Mouse (Mus musculus) brown adipose tissue, adult 24 weeks (tissue): ENCODE data around the gene Dnajc6. TPM values are rescaled to one million over a fixed set of nuclear protein-coding genes. Genes with fewer than 3 reads are reported as not detected.

Source experiments
- H3K27ac ChIP-seq: fragments of 200-500 bp; replicated peaks from 2 replicates; pipeline ENCODE4 v1.5.1; 2012; ENCODE audit warnings: low read depth, mild to moderate bottlenecking, low read length
- H3K4me1 ChIP-seq: fragments of 200-500 bp; 2 replicates; pipeline ENCODE4 v1.6.1; 2012; ENCODE audit warnings: low read length, mixed read lengths; ENCODE audit not compliant: control insufficient read depth, insufficient read depth, insufficient read length
- H3K4me3 ChIP-seq: fragments of 200-500 bp; 2 replicates; pipeline ENCODE4 v1.5.1; 2012; ENCODE audit warnings: low read depth, mild to moderate bottlenecking, low read length, moderate library complexity; ENCODE audit not compliant: insufficient read depth
- polyA plus RNA-seq: library from polyadenylated mRNA; stranded (reverse); fragments of >200 nt; gene quantifications from 2 replicates; pipeline ENCODE4 v1.2.4, GENCODE M21; 2012; ENCODE audit not compliant: missing spikeins, insufficient read depth, insufficient read length

Gene Dnajc6
- polyA plus RNA-seq, 1 experiment: not detected

DNA sequence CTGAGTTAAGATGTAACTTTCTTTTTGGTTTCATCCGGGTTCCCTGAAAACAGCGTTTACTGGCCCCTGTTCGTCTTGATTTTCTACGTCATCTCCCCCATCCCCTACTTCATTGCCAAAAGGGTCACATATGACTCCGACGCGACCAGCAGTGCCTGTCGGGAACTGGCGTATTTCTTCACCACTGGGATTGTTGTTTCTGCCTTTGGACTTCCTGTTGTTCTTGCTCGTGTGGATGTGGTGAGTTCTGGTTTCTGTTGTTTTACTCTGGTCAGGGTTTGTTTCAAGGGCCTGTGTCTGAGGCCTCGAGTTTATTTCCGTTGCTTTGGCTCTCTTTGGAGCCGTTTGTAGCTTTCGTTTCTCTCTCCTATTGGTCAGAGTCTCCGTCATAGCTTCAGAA lies 159.6 kb downstream of the Dnajc6 start:
- Histone ChIP-seq H3K4me3 (no peak overlapping the region; the same call in 1 of the 2 replicates), H3K27ac (peak overlapping the region; percentile 60), H3K4me1 (no peaks in the 10 kb centered on the region)

DNA sequence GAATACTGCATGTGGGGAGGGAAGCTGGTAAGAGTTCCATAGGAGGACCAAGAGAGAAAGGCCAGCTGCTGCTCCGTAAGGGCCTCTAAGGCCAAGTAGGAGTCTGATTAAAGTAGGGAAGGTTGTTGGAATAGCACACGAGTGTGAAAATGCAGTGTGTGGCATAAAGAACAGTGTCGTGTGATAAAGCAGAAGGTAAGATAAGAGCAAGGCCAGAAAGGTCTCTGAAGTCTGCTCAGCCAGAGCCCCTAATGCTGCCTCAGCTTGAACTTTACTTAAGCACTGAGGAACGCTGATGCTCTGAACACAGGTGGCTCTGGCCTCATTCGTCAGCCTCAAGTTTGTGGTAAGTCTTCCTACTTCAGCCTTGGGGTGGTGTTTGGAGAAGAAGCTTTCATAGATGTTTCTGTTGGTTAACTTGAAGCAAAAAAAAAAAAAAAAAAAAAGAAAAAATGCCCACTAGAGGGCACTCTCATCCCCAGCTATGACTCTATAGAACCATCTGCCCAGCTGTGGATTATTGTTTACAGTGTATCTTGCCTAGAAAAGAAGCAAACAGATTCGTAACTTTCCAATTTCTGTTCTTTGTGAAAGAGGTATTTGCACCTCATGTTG lies 160.6 kb downstream of the Dnajc6 start:
- H3K4me1 ChIP-seq: no peaks in the 10 kb centered on the region
- H3K4me3 ChIP-seq: no peak overlapping the region
- no peak overlapping the region for H3K27ac ChIP-seq

DNA sequence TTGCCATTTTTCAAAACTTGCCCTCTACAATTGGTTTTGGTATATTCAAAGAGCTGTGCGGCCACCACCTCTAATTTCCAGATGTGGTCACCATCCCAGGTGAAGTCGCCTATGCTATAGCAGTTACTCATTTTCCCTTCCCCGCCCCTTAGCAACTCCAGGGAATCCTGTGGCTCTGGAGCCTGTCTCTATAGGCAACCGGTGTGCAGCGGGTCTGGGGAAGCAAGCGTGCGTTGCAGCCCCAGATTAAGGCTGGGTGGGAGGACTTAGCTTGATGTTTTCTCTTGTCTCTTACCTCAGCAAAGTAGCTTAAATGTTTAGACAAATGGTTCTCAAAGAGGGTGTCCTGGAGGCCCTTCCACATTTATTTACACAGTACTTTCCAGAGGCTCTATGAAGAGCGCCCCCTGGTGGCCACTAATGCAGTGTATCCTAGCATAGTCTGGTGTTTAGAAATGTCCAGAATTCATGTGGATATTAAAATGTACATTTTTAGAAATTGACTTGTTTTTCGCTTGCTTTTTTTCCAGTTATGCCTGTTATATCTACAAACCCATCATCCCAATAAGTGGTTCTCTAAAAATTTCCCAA lies 167.8 kb downstream of the Dnajc6 start:
- H3K27ac ChIP-seq: no peak overlapping the region
- no peak overlapping the region for H3K4me3 ChIP-seq
- no peaks in the 10 kb centered on the region for H3K4me1 ChIP-seq

DNA sequence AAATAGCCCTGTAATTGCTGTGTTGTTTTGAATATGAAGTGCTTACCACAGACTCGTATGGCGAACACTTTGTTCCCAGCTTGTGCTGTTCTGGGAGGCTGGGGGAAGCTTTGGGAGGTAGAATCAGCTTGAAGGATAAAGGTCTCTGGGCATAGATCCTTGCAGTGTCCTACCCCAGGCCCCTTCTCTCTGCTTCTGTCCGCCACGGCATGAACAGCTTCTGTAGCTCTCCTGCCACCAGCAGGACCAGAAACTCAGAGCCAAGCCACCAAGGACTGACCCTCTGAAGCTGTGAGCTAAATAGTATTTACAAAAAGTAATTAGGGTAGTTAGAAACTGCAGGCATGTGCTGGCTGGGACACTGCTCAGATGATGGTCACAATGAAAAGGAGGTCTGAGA lies 168.3 kb downstream of the Dnajc6 start:
- H3K27ac ChIP-seq: no peak overlapping the region
- no peaks in the 10 kb centered on the region for H3K4me1 ChIP-seq
- no peak overlapping the region for H3K4me3 ChIP-seq

DNA sequence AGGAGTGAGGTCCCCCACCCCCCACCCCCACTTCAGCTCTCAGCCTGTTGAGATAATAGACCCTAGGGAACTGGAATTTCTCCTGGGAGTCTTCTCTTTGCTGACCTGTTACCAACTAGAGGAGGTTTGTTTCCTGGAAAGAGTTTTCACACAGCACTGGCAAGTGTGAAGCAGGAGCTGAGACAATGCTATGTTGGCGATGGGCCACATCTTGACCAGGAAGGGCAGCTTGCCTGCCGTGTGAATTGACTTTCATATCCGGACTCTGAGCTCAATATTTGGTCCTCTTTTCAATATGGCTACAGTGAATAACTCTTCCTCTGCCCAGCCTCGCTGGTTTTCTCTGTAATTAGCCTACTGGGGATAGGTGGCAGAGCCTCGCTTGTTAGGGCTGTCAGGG lies 172.7 kb downstream of the Dnajc6 start:
- H3K27ac ChIP-seq: no peak overlapping the region
- H3K4me3 ChIP-seq: no peak overlapping the region
- no peaks in the 10 kb centered on the region for H3K4me1 ChIP-seq

DNA sequence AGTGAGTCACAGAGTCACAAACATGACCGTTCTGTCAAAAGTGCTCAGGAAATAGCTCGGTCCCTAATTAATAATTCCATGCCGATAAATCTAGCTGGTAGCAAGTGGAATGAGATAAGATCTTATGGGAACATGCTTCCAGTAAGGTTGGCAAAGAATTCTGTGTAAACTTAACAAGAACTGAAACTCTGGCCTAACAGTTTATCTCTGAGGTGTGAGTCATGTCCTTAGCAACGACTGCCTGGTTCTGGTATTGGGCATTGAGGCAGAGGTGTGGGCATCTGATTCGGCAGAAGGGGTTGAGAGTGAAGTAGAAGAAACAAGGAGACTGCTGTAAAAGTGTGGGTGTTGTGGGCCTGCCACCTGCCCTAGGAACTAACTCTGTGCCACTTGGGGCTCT lies 173.4 kb downstream of the Dnajc6 start:
- Histone ChIP-seq H3K27ac (no peak overlapping the region), H3K4me1 (no peaks in the 10 kb centered on the region), H3K4me3 (no peak overlapping the region)

DNA sequence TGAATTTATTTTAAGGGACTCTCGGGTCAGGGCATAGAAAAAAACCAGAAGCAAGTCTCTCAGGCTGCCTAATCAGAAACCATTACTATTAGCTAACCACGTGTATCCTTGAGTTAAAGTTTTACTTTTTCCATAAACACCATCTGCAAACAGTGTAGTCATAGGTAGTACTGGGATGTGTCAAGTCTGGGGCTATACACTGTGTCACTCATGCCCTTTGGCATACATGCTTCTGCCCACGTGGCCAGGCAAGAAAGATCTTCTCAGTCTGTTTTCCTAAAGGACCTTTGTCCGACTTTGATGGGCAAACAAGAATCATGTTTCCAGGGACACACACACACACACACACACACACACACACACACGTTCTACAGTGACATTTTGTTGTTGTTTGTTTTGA lies 178.3 kb downstream of the Dnajc6 start:
- Histone ChIP-seq H3K4me3 (no peak overlapping the region), H3K27ac (no peak overlapping the region), H3K4me1 (no peaks in the 10 kb centered on the region)

DNA sequence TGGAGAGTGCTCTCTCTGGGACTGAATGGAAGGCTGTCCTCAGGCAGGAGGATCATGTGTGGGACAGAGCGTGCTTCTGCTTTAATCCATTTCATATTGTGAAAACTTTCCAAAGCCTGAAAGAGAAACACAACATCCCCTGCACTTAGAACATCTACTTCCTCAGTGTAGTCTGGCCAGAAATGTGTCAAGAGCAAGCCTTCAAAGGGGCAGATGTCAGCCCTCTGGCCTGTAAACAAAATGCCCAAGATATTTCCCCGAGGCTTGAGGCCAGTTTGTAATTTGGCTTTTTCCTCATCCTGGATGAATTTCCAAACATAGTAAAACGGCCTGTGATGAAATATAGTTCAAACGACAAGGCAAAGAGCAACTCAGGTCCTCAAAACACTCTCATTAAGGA lies 179.3 kb downstream of the Dnajc6 start:
- H3K27ac ChIP-seq: no peak overlapping the region
- H3K4me3 ChIP-seq: no peak overlapping the region
- no peaks in the 10 kb centered on the region for H3K4me1 ChIP-seq

DNA sequence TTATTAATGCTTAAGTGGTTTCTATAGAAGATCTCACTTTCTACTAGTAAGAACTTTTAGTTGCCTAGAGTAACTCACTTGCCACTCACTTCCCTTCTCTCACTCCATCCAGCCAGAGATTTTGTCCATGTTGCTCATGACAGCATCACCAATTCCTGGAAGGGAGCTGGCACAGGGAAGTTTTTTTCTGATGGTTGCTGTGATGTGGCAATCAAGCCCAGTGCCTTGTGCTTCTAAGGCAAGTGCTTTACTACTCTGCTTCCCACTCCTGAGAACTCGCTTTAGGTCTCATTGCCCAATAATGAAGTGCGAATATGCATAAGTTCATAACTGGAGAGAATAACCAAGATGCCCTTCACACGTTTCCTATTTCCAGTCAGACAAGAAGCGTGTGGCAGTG lies 186.2 kb downstream of the Dnajc6 start:
- no peak overlapping the region for H3K4me3 ChIP-seq
- no peaks in the 10 kb centered on the region for H3K4me1 ChIP-seq
- H3K27ac ChIP-seq: no peak overlapping the region

DNA sequence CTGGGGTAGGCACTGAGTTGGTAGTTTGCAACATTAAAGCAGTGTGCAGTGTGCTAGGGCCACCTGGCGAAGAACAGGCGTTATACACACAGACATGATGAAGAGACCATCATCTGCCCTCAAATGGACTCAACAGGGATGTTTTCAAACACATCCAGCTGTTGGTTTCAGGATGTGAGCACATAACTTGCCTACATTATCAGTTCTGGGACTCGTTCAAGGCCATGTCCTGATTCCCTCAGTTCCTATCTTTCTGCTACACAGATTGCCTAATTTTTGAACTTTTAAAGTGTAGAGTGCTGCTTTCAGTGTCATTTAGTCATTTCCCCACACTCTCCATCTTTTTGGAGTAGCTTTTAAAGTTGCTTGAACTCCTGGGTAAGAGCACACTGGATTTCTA lies 186.6 kb downstream of the Dnajc6 start:
- Histone ChIP-seq H3K4me1 (no peaks in the 10 kb centered on the region), H3K4me3 (no peak overlapping the region), H3K27ac (no peak overlapping the region)

DNA sequence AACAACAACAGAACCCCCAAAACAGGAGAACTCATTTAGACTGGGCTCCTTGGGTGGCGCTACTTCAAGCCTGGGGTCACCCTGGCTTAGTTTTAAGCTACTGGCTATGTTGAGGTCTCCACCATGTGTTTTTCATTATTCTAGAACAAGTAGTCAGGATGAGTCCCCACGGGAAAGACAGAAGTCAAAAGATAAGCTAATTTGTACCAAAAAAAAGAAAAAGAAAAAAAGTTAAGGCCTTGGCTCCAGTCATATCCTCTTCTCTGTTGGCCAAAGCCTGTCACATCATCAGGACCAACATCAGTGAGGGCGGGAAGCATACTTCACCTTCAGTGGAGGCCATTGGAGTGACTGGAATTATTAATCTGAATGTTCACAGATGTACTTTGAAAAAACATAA lies 188.4 kb downstream of the Dnajc6 start:
- H3K27ac ChIP-seq: no peak overlapping the region
- H3K4me3 ChIP-seq: no peak overlapping the region
- peaks cover 2% of the 10 kb centered on the region; the same call in 1 of the 2 replicates for H3K4me1 ChIP-seq

DNA sequence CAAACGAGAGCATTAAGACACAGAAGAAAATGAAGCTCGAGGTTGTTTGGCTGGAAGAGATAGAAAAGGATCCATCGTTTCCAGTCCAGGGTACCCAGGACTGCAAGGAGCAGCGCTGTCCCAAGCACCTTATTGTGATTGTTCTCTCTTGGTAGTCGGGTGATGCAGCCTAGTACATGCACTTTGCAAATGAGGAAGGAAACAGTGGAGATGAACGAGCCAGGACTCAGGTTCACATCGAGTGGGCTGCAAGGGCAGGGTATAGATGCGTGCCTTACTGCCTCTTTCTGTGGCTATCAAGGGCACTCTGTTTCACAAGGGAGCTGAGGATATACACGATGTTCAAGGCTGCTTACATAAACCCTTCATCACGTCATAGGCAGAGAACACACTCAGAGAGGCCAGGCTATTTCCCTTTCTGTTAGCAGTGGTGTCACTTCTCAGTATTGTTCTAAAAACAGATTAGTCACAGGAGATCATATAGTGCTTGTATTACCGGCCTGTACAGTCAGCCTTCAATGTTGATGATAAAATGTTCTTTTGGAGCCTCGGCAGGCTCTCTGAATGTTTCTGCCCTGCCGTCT lies 189.9 kb downstream of the Dnajc6 start:
- Histone ChIP-seq H3K4me1 (peaks cover 2% of the 10 kb centered on the region; the same call in 1 of the 2 replicates), H3K4me3 (no peak overlapping the region)

DNA sequence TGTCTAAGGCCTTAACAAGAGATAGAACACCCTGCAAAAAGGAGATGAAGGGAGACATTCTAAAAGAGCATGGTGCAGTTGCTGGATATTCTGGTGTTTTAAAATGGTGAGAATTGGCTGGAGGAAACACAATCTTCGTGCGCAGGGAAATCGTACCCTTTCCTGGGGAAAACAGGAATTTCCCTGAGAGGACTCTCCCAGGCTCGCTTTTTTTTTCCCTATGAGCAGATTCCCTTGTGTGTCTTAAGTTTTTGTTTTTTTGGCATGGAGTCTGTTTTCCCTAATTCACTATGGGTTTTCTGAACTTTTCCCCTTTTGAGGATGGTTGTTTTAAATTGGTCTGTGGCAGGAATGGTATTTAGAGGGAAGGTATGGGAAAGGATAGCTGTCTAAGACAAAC lies 192.8 kb downstream of the Dnajc6 start:
- H3K4me1 ChIP-seq: peaks cover 2% of the 10 kb centered on the region; the same call in 1 of the 2 replicates
- H3K27ac ChIP-seq: no peak overlapping the region
- no peak overlapping the region for H3K4me3 ChIP-seq

More for the DNA sequence above, 189.9 kb downstream of the Dnajc6 start:
- no peak overlapping the region for H3K27ac ChIP-seq

DNA sequence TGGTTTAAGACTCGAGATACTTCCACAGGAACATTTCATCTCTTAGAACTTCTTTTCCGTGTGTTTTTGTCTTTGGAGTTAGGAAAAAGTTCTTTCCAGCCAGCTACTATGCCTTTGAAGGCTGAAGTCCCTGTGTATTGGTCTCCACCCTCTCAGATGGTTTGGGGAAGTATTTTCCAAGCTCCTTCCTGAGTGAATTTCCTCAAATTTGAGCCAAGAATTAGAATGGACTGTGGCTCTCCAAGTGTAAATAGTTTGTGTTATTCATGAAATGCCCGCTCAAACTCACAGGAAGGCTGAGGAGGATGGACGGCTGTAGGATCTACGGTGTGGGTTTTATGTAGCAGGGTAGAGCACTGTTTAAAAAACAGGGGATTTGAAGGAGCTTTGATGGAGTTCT lies 193.2 kb downstream of the Dnajc6 start:
- Histone ChIP-seq H3K4me3 (no peak overlapping the region), H3K4me1 (peaks cover 2% of the 10 kb centered on the region; the same call in 1 of the 2 replicates), H3K27ac (no peak overlapping the region; the same call in 1 of the 2 replicates)
